27 mouse cellular contexts compared by ENCODE assay signal in the genomic region with DNA sequence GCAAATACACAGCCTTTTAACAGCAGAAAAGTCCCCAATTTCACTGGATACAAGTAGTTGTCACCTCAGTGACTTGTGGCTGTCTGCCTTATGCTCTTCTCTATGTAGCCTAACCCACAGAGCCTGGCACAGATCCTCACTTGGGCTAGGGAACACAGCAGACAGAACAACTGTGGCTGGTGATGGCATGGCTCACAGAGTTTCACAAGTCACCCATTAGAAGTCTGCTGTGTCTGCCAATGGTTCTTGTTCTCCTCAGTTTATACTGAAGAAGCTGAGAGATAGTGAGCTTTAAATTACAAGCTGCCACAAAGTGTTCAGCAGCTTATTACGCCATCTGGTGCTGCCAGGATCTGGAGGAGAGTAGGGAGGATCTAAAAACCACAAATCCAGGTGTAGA. TPM values are rescaled to one million over a fixed set of nuclear protein-coding genes. Genes with fewer than 3 reads are reported as not detected.
DNase-seq lines count a peak whose midpoint lies in the region; ATAC-seq and TF ChIP-seq lines count a peak whose summit lies in the region.
"Had no signal": no experiment of that assay in that cellular context is flagged by ENCODE, and none has a peak within 500 bp of the region (broad histone marks: within the 10 kb centered on the region; RNA-seq: fewer than 3 reads in every experiment).

No protein-coding gene starts in this region.

- H3K27me3 ChIP-seq in forebrain, postnatal 0 days (ENCODE audit: insufficient read depth, low read length): no peaks in the 10 kb centered on the region
- no peaks in the 10 kb centered on the region for H3K27me3 ChIP-seq in forebrain, embryonic 11.5 days (ENCODE audit: control insufficient read depth, insufficient read depth, low read length)
- H3K27me3 ChIP-seq: hindbrain, embryonic 12.5 days; kidney, embryonic 15.5 days; neural tube, embryonic 15.5 days; Patski had no signal

- peak; percentile 64 for ATAC-seq in forebrain, postnatal 0 days
- ATAC-seq in forebrain, embryonic 11.5 days (replicated peaks; ENCODE audit: low FRiP score): no peak
- no peak for ATAC-seq in megakaryocyte, adult 5-6 weeks (ENCODE audit: poor library complexity, severe bottlenecking)
- ATAC-seq: Patski had no signal

- H3K4me3 ChIP-seq in forebrain, postnatal 0 days (ENCODE audit: low read depth, low read length): no peak overlapping the region
- H3K4me3 ChIP-seq in forebrain, embryonic 11.5 days (ENCODE audit: low read depth, low read length): no peak overlapping the region
- H3K4me3 ChIP-seq: heart, adult 2 months; hindbrain, embryonic 12.5 days; kidney, embryonic 15.5 days; limb, embryonic 10.5 days; neural tube, embryonic 15.5 days had no signal

- DNase-seq in forebrain, postnatal 0 days: peak; percentile 18
- DNase-seq in forebrain, embryonic 11.5 days (ENCODE audit: low spot score): no peak
- peak; percentile 21 for DNase-seq in retina, postnatal 1 day
- no peak for DNase-seq in retina, embryonic 14.5 days (ENCODE audit: low spot score)
- peak; percentile 7 to 11 for DNase-seq in layer of hippocampus, adult 8-10 months (ENCODE audit: low spot score in 2 of 2)
- DNase-seq in adrenal gland, adult 18-20 months (ENCODE audit: low spot score in 2 of 2): no peak
- DNase-seq: adrenal gland, postnatal 10 days; cerebellum, adult 8-10 months; cerebellum, postnatal 36 days; embryo, embryonic 11 days; gastrocnemius, postnatal 14 days; heart, adult 2 months; kidney, adult 11 months; kidney, postnatal 36 days; liver; thymus, postnatal 14 days had no signal

- TF ChIP-seq CTCF in forebrain, postnatal 0 days (IDR thresholded peaks at IDR 0.05; ENCODE audit: low read depth): no peak

- no peak overlapping the region for H3K9ac ChIP-seq in forebrain, postnatal 0 days
- H3K9ac ChIP-seq in forebrain, embryonic 11.5 days (ENCODE audit: low read length): no peak overlapping the region
- H3K9ac ChIP-seq: hindbrain, embryonic 12.5 days; kidney, embryonic 15.5 days; neural tube, embryonic 15.5 days had no signal

- H3K4me1 ChIP-seq in forebrain, postnatal 0 days (ENCODE audit: insufficient read depth): no peaks in the 10 kb centered on the region
- no peaks in the 10 kb centered on the region for H3K4me1 ChIP-seq in forebrain, embryonic 11.5 days (replicated peaks; ENCODE audit: control insufficient read depth, insufficient read depth, low read length)
- H3K4me1 ChIP-seq: kidney, embryonic 15.5 days; neural tube, embryonic 15.5 days had no signal

- H3K9me3 ChIP-seq in forebrain, postnatal 0 days (ENCODE audit: low read length): no peaks in the 10 kb centered on the region
- no peaks in the 10 kb centered on the region for H3K9me3 ChIP-seq in forebrain, embryonic 11.5 days (ENCODE audit: control insufficient read depth, low read length)
- H3K9me3 ChIP-seq: G1E; hindbrain, embryonic 12.5 days; kidney, embryonic 15.5 days; limb, embryonic 10.5 days; neural tube, embryonic 15.5 days had no signal

- H3K36me3 ChIP-seq in forebrain, postnatal 0 days (ENCODE audit: insufficient read depth): no peaks in the 10 kb centered on the region
- no peaks in the 10 kb centered on the region for H3K36me3 ChIP-seq in forebrain, embryonic 11.5 days (ENCODE audit: control insufficient read depth, insufficient read depth, low read length)
- H3K36me3 ChIP-seq: G1E; hindbrain, embryonic 12.5 days; kidney, embryonic 15.5 days; limb, embryonic 10.5 days; neural tube, embryonic 15.5 days had no signal

- 64% methylated on average over 1 of the region's 1 CpGs for WGBS in forebrain, postnatal 0 days
- 81% methylated on average over 1 of the region's 1 CpGs for WGBS in forebrain, embryonic 11.5 days

- H3K27ac ChIP-seq in forebrain, postnatal 0 days (ENCODE audit: low read depth, low read length): no peak overlapping the region
- H3K27ac ChIP-seq in forebrain, embryonic 11.5 days (ENCODE audit: low read depth, low read length): no peak overlapping the region
- H3K27ac ChIP-seq: heart, adult 2 months; hindbrain, embryonic 12.5 days; kidney, embryonic 15.5 days; limb, embryonic 10.5 days; neural tube, embryonic 15.5 days had no signal

- H3K4me2 ChIP-seq in forebrain, postnatal 0 days (ENCODE audit: low read depth): no peak overlapping the region
- H3K4me2 ChIP-seq in forebrain, embryonic 11.5 days (ENCODE audit: low read depth, low read length, severe bottlenecking): no peak overlapping the region
- H3K4me2 ChIP-seq: hindbrain, embryonic 12.5 days; kidney, embryonic 15.5 days; midbrain, embryonic 11.5 days; neural tube, embryonic 15.5 days had no signal

RNA-seq across cellular contexts. Expression of a gene that starts 38.1 kb away (rescaled TPM):
- not detected in 2 replicates for total RNA-seq in forebrain, postnatal 0 days (2014; rRNA removed)
- polyA plus RNA-seq in forebrain, postnatal 0 days (2015; fragmentation: Nextera tagmentation; extraction: Ambion mirVana): not detected in 2 replicates
- polyA plus RNA-seq in forebrain, embryonic 11.5 days (2014; fragmentation: Nextera tagmentation; extraction: Ambion mirVana): 0.77 and 0.96 TPM in 2 replicates
- under 1 TPM in 1 of 4 experiments, not detected in 3; 0.41 TPM for total RNA-seq in layer of hippocampus, adult 8-10 months (2022)
- not detected in 2 replicates for total RNA-seq in megakaryocyte, adult 5-6 weeks (2015)
- total RNA-seq in megakaryocyte, adult 5-6 weeks (2017): not detected in 2 replicates
- total RNA-seq in adrenal gland, adult 18-20 months (2021): not detected
- total RNA-seq: adrenal gland, postnatal 10 days; G1E; gastrocnemius, postnatal 14 days; heart, adult 2 months; left cerebral cortex, adult 8-10 months had no signal
- polyA plus RNA-seq: frontal cortex, adult 2 months; lung, embryonic 16.5 days had no signal

Comparison
In these comparisons a context has a peak if more than half of its experiments do, and no peak if none do; other contexts are left out.
1. DNase-seq: peak in forebrain, postnatal 0 days (single experiment), retina, postnatal 1 day (single experiment) and layer of hippocampus, adult 8-10 months (2 of 2); none in forebrain, embryonic 11.5 days (single experiment), retina, embryonic 14.5 days (single experiment) and adrenal gland, adult 18-20 months (0 of 2).